Mouse (Mus musculus) bone marrow, adult 2 months (tissue): ENCODE data around the gene Tdrd3.

Source experiments
- CTCF ChIP-seq: fragments of 200-500 bp; IDR thresholded peaks from 2 replicates; pipeline ENCODE4 v1.5.1; 2011; ENCODE audit warnings: low read length, control low read depth; ENCODE audit not compliant: control insufficient read depth, insufficient read depth
- POLR2A ChIP-seq: fragments of 200-500 bp; IDR thresholded peaks from 2 replicates; pipeline ENCODE4 v1.6.1; 2011; ENCODE audit warnings: low read depth, mild to moderate bottlenecking, control low read depth, low read length, borderline replicate concordance; ENCODE audit not compliant: control insufficient read depth

GRCm38 (mm10) chr14:87422432-87422831, 6.0 kb downstream of the Tdrd3 start:
- no peak for TF ChIP-seq CTCF
- TF ChIP-seq POLR2A = no peak
